Mouse (Mus musculus): ENCODE measurements around the gene Zbtb4. TPM values are rescaled to one million over a fixed set of nuclear protein-coding genes. Genes with fewer than 3 reads are reported as not detected.

The Zbtb4 gene
- total RNA-seq, 2 experiments from 2014 or later: 146 to 156 TPM

- no peak for DNase-seq (ENCODE audit: low spot score in 2 of 2)
Observed at GRCm38 (mm10) chr11:69799394-69800137, 33.9 kb downstream of the Zbtb4 start.

GRCm38 (mm10) chr11:69800138-69800391 lies 34.4 kb downstream of the Zbtb4 start:
- no peak for DNase-seq (ENCODE audit: low spot score in 2 of 2)

- DNase-seq (ENCODE audit: low spot score in 2 of 2): no peak
Observed at GRCm38 (mm10) chr11:69800392-69801197, 34.9 kb downstream of the Zbtb4 start.

GRCm38 (mm10) chr11:69801379-69801977 lies 35.8 kb downstream of the Zbtb4 start, which contains the start of gene Fgf11:
Gene Fgf11 (minus strand): TSS chr11:69801857.
- no peak for DNase-seq (ENCODE audit: low spot score in 2 of 2)

- DNase-seq (ENCODE audit: low spot score in 2 of 2): peak; percentile 59 to 78
Observed at GRCm38 (mm10) chr11:69802648-69803105, 37.0 kb downstream of the Zbtb4 start.

- no peak for DNase-seq (ENCODE audit: low spot score in 2 of 2)
Observed at GRCm38 (mm10) chr11:69803328-69803727, 37.6 kb downstream of the Zbtb4 start.

GRCm38 (mm10) chr11:69803786-69804651 lies 38.3 kb downstream of the Zbtb4 start:
- DNase-seq (ENCODE audit: low spot score in 2 of 2): peak; percentile 57 to 78

GRCm38 (mm10) chr11:69804652-69804940 lies 38.9 kb downstream of the Zbtb4 start:
- DNase-seq (ENCODE audit: low spot score in 2 of 2): no peak

GRCm38 (mm10) chr11:69804972-69805909 lies 39.5 kb downstream of the Zbtb4 start, which contains the start of gene Tmem102:
Gene Tmem102 (minus strand): TSS chr11:69805624.
- no peak for DNase-seq (ENCODE audit: low spot score in 2 of 2)

- DNase-seq (ENCODE audit: low spot score in 2 of 2): no peak
Observed at GRCm38 (mm10) chr11:69806378-69806777, 40.7 kb downstream of the Zbtb4 start.

GRCm38 (mm10) chr11:69807641-69808040 lies 41.9 kb downstream of the Zbtb4 start:
- DNase-seq (ENCODE audit: low spot score in 2 of 2): no peak

GRCm38 (mm10) chr11:69810280-69810679 lies 44.6 kb downstream of the Zbtb4 start:
- DNase-seq (ENCODE audit: low spot score in 2 of 2): no peak

GRCm38 (mm10) chr11:69815155-69815554 lies 49.4 kb downstream of the Zbtb4 start, which contains the start of gene Gm39566:
Gene Gm39566 (minus strand): TSS chr11:69815298.
- DNase-seq (ENCODE audit: low spot score in 2 of 2): no peak

GRCm38 (mm10) chr11:69816520-69816919 lies 50.8 kb downstream of the Zbtb4 start:
- DNase-seq (ENCODE audit: low spot score in 2 of 2): no peak

GRCm38 (mm10) chr11:69818365-69818764 lies 52.7 kb downstream of the Zbtb4 start, which contains the start of gene Spem2:
Gene Spem2 (minus strand): TSS chr11:69818465.
- DNase-seq (ENCODE audit: low spot score in 2 of 2): no peak

GRCm38 (mm10) chr11:69818871-69819270 lies 53.2 kb downstream of the Zbtb4 start:
- no peak for DNase-seq (ENCODE audit: low spot score in 2 of 2)

- DNase-seq (ENCODE audit: low spot score in 2 of 2): no peak
Observed at GRCm38 (mm10) chr11:69822080-69822479, 56.4 kb downstream of the Zbtb4 start, which contains the start of gene Spem1. Gene Spem1 (minus strand): TSS chr11:69822180.

- no peak for DNase-seq (ENCODE audit: low spot score in 2 of 2)
Observed at GRCm38 (mm10) chr11:69823456-69823855, 57.7 kb downstream of the Zbtb4 start.

- no peak for DNase-seq (ENCODE audit: low spot score in 2 of 2)
Observed at GRCm38 (mm10) chr11:69828832-69829231, 63.1 kb downstream of the Zbtb4 start.

- DNase-seq (ENCODE audit: low spot score in 2 of 2): no peak
Observed at GRCm38 (mm10) chr11:69833554-69833953, 67.8 kb downstream of the Zbtb4 start.

Measured in left cerebral cortex, adult 18-20 months (tissue).